Mouse (Mus musculus): Measurements from ENCODE around the gene Ank3.

Gene Ank3

GRCm38 (mm10) chr10:69779246-69779645 lies 380.7 kb downstream of the Ank3 start:
- DNase-seq (ENCODE audit: low read depth) = no peak

GRCm38 (mm10) chr10:69781491-69781890 lies 382.9 kb downstream of the Ank3 start:
- no peak for DNase-seq (ENCODE audit: low read depth)

DNA sequence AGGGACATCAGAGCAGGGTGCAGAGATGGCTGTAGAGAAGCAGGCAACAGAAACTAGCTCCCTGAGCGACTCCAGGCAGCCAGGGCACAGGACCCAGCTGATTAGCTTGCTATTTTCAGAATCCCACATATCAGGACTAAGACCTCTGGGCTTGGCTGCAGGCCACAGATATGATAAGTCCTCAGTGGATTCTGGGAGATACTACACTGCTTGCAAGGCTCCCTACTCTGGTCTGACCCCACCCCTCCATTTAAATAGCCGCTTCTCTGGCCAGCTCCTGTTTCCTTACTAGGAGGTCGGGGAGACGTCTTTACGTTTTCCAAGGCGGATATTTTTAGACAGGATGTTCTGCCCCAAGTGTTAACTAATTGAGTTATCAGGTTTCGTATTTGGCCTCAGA lies 386.7 kb downstream of the Ank3 start:
- DNase-seq (ENCODE audit: low read depth) = no peak

DNA sequence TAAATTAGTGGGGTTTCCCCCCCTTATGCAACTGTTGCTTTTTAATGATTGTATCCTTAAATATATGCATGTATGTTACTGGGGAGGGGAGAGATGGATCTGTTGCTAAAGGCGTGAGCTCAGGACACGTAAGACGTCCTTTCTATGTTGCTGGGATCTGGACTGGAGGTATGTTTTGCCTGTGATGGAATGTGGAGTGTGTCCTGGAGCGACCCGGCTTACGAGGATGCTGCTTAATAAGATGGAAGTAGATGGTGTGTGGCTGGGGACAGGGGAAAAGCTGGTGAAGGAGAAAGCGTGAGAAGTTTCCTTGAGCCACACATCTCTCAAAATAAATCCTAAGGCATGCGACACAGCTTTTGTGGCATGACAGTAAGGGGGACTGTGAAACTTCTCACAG lies 387.1 kb downstream of the Ank3 start:
- no peak for DNase-seq (ENCODE audit: low read depth)

DNA sequence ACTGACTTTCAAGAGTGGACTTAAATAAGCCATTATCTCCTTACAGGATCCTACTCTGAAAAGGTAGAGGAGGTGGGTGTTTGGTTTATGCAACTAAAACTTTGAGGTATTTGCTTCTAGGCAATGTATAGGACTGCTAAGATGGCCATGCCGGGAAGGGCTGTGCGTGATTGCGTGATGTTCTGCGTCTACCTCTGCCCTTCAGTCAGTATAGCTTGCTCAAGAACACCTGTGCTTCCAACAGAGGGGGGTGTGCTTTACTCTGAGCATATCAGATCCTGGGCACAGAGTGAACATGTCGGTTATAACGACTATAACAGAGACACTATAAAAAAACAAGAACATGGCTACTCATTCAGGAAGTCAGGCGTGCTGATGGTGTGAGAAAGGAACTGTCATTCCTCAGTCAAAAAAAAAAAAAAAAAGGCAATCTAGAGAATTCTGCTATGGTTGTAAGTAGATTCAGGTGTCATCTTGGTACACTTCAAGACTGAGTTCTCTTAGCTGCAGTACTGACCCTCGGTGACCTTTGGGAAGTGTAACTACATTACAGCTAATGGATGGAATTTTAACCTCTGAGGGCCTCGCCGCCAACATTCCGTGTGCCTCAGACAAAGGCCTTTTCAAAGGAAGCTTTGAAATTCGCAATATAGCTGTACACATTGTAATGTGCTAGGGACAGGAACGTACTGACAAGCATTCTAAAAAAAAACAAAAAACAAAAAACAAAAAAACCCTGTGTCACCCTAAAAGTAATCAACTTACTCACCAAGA lies 387.8 kb downstream of the Ank3 start:
- no peak for DNase-seq (ENCODE audit: low read depth)

GRCm38 (mm10) chr10:69787379-69787778 lies 388.8 kb downstream of the Ank3 start:
- DNase-seq (ENCODE audit: low read depth) = no peak

DNA sequence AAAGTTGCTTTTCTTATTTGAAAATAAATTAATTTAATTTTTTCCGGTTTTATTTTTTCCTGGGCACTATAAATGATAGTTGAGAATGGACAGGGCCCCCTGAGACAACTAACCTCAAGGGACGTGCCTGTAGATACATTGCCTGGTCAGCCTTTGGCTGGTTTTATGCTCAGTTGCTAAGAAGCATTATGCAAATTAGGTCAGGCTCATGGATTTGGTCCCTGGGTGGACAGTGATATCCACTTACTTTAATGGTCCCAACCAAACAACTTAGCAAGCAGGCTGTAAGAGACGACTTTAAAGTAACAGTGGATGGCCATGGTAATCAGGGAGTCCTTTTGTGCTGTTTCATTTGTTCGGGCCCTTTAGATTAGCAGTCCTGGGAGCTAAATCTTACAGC lies 392.0 kb downstream of the Ank3 start:
- no peak for DNase-seq (ENCODE audit: low read depth)

- no peak for DNase-seq (ENCODE audit: low read depth)
Observed at GRCm38 (mm10) chr10:69791951-69792350, 393.4 kb downstream of the Ank3 start.

DNA sequence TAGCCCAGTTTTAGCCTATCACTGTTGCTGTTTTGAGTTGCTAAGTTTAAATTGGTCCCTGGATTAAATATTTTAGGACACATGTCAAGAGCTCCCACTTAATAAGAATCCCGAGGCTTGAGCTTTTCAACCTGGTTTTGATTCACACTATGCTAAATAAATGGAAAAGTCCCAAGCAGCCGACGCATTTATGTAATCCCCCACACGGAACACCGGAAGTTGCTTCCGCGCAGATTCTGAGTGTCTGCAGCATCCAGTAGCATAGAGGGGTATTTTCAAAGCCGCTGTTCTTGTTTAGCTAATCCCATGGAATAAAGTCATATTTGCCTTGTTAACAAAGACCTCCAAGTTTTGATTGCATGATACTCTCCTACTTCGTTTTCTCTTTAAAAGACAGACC lies 393.8 kb downstream of the Ank3 start:
- no peak for DNase-seq (ENCODE audit: low read depth)

DNA sequence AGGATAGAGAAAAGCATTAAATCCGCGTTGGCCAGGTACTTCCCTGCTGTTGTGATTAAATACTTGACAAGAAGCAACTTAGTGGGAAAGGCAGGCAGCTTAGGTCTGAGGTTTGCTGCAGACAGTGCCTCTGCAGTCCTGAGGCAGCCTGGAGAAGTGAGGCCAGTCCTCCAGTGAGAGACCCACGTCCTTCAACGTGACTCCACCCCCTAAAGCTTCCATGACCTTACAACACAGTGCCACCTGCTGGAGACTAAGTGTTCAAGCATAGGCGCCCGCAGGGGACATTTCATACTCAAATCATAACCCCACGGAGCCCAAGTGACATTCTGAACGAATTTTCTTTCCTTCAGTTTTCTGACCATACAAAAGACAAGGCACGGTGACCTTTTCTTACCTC lies 394.5 kb downstream of the Ank3 start:
- DNase-seq (ENCODE audit: low read depth) = peak; percentile 63

GRCm38 (mm10) chr10:69795656-69796055 lies 397.1 kb downstream of the Ank3 start:
- DNase-seq (ENCODE audit: low read depth) = no peak

- DNase-seq (ENCODE audit: low read depth) = no peak
Observed at GRCm38 (mm10) chr10:69796421-69796886, 397.9 kb downstream of the Ank3 start.

- DNase-seq (ENCODE audit: low read depth) = no peak
Observed at GRCm38 (mm10) chr10:69803135-69803756, 404.7 kb downstream of the Ank3 start.

DNA sequence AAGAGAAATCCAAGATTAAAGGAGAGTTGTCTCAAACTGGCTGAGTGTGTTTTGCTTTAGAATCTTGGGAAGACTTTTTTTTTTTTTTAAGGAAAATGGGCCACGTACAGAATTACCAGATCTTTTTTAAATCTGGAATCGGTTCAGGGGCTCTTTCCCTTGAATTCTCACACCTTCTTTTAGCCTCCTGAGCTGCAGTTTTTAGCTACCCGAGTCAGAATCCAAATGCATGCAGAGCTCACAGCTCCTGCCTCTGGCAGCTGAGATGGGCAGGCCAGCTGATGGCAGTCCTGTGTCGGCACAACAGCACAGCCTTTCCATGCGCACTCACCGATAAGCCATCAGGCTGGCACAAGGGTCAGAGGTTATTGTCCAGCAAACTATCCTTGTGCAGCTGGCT lies 406.0 kb downstream of the Ank3 start:
- no peak for DNase-seq (ENCODE audit: low read depth)

DNA sequence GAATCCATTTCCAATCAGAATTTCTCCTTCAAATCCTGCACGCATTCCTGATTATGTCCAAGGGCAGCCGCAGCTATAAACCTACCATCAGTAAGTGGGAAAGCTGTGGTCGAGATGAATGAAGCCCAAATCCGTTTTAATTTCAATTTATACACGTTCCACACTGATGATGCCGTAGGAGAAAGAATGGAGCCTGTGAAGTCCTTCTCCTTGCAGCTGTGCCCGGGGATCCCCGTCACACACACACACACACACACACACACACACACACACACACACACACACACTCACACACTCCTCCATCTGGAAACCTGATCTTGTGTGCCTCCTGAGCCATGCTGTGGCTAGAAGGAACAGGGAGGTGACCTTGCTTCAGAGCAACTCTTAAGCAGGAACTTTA lies 412.2 kb downstream of the Ank3 start:
- DNase-seq (ENCODE audit: low read depth) = no peak

DNA sequence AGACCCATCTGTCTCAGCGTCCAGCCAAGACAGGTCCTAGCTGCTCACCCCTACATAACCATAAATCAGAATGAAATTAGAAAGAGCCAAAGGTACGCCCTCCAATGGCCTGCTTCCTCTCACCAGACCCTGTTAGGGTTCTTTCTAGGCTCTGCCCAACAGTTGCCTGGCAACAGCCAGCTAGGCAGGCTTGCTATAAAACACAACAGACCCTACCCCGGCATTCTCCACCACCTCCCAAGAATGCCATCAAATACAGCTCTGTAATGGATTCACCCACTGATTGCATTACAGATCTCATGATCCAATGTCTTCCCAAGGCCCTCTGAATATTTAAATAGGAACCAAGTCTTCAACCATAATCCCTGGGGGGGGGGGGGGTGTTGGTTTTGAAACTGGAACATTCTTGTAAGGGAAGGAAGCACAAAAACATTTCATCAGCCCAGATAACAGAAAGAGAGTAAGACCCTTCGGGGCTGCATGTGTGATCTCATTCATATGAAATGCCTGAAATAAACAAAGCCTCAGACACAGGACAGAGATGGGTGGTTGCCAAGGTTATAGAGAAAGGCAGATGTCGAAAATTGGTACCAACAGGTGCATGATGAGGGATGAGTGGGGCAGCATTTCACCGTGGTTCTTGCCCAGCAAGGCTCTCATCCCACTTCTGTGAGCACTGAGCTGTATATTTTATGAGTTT lies 415.4 kb downstream of the Ank3 start:
- DNase-seq (ENCODE audit: low read depth) = no peak

- DNase-seq (ENCODE audit: low read depth) = no peak
Observed at GRCm38 (mm10) chr10:69821245-69821644, 422.7 kb downstream of the Ank3 start.

DNA sequence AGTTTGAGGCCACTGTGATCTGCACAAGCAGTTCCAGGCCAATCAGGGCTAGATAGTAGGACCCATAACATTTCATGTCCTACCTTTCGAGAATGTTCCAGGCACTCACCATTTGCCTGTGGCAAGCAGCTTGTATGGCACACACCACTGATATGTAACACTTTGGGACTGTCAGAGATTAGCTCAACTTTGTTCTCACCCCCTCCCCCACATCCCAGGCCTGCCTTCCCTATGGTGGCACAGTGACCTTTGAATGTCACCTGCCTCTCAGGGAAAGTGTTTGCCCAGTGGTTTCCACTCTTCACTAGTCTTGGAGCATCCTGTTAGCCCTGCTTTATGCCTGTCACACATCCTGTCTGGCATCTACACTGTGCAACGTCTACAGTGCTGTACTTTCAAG lies 430.2 kb downstream of the Ank3 start:
- DNase-seq (ENCODE audit: low read depth) = no peak

GRCm38 (mm10) chr10:69829236-69829635 lies 430.7 kb downstream of the Ank3 start:
- no peak for DNase-seq (ENCODE audit: low read depth)

- no peak for DNase-seq (ENCODE audit: low read depth)
Observed at GRCm38 (mm10) chr10:69831568-69831967, 433.0 kb downstream of the Ank3 start.

GRCm38 (mm10) chr10:69832241-69832640 lies 433.7 kb downstream of the Ank3 start:
- no peak for DNase-seq (ENCODE audit: low read depth)

GRCm38 (mm10) chr10:69832822-69833221 lies 434.2 kb downstream of the Ank3 start:
- DNase-seq (ENCODE audit: low read depth) = no peak

DNA sequence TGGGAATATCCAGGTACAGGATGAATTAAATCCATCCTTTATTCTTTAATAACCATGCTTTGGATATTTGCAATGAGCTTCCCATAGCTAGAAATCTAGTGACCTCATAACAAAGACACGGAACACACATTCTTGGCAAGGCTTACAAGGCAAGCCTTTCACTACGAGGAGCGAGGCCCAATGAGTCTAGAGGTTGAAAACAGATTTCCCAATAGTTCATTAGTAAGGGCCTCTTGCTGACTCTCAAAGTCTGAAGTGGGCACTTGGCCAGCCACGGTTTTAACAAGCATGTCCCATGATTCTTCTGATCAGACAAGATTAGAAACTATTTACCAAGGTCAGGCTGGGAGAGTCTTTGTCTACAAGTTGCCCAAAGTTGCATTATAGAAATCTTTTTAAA lies 436.1 kb downstream of the Ank3 start:
- peak; percentile 81 for DNase-seq (ENCODE audit: low read depth)
